Mouse (Mus musculus): Measurements from ENCODE around the gene Rerg.

Gene Rerg

DNA sequence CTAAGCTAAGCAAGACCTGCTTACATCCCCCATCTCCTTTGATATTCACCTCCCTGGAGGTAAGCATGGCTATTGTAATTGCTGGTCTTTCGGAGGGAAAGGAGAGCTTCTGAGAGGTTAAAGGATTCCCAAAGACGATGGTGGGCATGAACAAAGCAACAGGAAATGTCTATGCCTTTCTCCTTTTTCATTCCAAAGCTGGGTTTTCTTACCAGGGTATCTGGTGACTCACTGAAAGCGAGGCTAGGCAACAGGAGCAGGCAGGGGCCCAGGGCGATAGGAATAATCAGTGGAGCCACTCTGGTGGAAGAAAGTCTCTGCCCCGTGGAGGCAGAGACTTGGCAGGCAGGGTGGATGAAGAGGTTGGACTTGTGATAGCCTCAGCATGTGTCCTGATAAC is at the start of gene Rerg:
Rerg (minus strand) TSS at position 272 of the 400 bp plus-strand sequence.
- no peak for DNase-seq (ENCODE audit: extremely low spot score)

GRCm38 (mm10) chr6:137217841-137218463 is 47.7 kb upstream of the Rerg start:
- no peak for DNase-seq (ENCODE audit: extremely low spot score)

GRCm38 (mm10) chr6:137211441-137211840 is 41.1 kb upstream of the Rerg start:
- no peak for DNase-seq (ENCODE audit: extremely low spot score)

DNA sequence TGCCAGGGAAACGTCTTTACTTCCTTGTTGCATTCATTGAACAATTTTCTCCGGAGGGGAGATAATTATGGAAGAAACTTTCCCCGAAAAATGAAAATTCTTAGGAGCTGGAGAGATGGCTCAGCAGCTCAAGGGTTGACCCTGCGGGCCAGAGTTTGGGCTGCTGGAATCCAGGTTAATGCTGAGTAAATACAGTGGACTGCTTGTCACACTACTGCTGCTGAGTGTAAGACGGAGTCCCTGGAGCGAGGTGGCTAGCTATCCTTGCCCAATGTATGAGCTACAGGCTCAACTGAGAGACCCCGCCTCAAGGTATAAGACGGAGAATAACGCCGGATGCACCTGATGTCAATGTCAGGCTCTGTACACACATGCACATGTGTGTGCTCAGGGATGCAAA is 40.7 kb upstream of the Rerg start:
- DNase-seq (ENCODE audit: extremely low spot score), result no peak

- no peak for DNase-seq (ENCODE audit: extremely low spot score)
Measured at GRCm38 (mm10) chr6:137209992-137210391, 39.7 kb upstream of the Rerg start.

- no peak for DNase-seq (ENCODE audit: extremely low spot score)
Measured at GRCm38 (mm10) chr6:137207126-137207525, 36.8 kb upstream of the Rerg start.

DNA sequence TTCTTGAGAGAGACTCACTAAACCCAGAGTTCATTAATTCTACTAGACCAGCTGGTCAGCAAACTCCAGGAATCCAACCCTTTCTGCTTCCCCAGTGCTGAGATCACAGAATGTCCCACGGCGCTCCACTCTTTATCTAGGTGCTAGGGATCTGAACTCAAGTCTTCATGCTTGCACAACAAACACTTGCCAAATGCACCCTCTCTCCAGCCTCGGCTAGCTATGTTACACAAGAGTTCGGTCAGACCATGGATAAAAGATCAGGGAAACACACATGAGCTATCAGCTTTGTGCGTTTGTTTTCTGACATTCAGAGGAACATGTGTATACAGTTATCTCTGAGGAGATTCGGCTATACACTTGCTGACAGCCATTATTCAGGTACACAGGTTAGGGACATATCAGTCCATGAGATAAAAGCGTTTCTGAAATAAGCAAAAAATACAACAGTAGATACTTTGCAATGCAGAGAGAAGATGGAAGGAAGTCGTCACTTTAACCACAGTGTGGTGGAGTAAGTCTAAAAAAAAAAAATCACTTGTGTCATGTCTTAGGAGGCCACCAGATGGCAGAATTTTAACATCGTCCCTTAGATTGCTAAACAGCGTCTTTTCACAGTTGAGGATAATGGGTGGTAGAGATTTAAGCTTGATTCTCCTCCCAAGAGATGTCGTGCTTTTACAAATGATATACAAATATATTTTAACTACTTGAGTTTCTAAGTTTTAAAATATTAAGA is 35.5 kb upstream of the Rerg start:
- peak; percentile 19 for DNase-seq (ENCODE audit: extremely low spot score)

DNA sequence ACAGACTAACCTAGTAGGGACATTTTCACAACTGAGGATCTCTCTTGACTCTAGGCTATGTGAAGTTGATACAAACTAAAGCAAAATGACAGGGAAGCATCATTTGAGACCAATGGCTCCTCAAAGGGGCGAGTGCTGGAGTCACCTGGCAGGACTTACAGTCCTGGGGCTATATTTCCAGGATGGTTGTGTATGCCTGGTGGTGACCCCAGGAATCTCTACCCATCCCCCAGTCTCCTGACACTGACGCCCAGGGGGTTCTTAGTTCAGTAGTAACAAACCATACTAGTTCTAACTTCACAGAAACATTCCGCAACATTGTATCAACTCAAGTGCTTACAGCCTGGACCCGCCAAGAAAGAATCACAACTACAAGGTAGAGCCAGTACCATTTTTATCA is 32.4 kb upstream of the Rerg start:
- DNase-seq (ENCODE audit: extremely low spot score), result no peak

GRCm38 (mm10) chr6:137201578-137201977 is 31.3 kb upstream of the Rerg start:
- no peak for DNase-seq (ENCODE audit: extremely low spot score)

- no peak for DNase-seq (ENCODE audit: extremely low spot score)
Measured at GRCm38 (mm10) chr6:137201166-137201565, 30.9 kb upstream of the Rerg start.

- DNase-seq (ENCODE audit: extremely low spot score), result peak; percentile 48
Measured at GRCm38 (mm10) chr6:137192063-137192462, 21.8 kb upstream of the Rerg start.

GRCm38 (mm10) chr6:137191026-137191425 is 20.7 kb upstream of the Rerg start:
- DNase-seq (ENCODE audit: extremely low spot score), result no peak

GRCm38 (mm10) chr6:137190577-137190976 is 20.3 kb upstream of the Rerg start:
- DNase-seq (ENCODE audit: extremely low spot score), result no peak

DNA sequence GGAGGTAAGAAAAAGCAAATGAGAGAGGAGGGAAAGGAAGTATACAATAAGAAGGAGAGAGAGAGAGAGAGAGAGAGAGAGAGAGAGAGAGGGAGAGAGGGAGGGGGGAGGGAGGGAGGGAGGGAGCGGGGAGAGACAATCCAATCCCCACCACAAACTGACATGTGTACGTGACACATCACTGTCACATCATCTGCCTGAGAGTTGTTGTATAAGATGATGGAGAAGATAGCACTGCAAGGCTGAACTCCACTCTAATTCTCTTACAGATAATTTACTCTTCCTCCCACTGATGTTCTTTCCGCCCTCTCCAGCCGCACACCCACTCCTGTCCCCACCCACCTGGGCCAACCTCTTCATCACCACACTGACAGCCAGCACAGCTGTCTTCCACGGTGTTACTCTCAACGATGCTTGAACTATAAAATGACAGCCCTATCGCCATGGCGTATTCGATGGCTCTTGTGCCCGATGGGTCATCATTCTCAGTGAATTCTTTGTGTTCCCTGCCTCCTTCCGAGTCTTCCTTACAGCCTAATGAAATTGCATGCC is 18.2 kb upstream of the Rerg start:
- no peak for DNase-seq (ENCODE audit: extremely low spot score)

- DNase-seq (ENCODE audit: extremely low spot score), result no peak
Measured at GRCm38 (mm10) chr6:137187426-137187825, 17.1 kb upstream of the Rerg start.

DNA sequence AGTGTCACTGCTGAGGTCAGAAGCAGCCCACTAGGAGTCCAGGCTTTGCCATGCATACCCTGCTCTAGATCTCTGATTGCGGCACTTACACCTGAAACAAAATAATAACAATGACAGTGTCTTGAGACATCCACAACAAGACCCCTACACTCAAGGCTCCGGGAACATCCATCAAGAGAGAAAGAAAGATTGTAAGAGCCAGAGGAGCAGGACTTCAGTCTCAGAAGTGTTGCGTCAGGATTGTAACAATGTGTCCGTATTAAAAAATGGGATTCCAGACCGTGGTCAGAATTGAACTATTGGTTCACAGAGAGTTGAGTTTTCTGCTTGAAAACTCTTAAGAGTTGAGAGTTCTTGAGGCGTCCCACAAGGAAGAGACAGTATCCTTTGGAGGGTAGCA is 10.3 kb upstream of the Rerg start:
- DNase-seq (ENCODE audit: extremely low spot score), result no peak

GRCm38 (mm10) chr6:137180115-137180514 is 9.8 kb upstream of the Rerg start:
- DNase-seq (ENCODE audit: extremely low spot score), result no peak

DNA sequence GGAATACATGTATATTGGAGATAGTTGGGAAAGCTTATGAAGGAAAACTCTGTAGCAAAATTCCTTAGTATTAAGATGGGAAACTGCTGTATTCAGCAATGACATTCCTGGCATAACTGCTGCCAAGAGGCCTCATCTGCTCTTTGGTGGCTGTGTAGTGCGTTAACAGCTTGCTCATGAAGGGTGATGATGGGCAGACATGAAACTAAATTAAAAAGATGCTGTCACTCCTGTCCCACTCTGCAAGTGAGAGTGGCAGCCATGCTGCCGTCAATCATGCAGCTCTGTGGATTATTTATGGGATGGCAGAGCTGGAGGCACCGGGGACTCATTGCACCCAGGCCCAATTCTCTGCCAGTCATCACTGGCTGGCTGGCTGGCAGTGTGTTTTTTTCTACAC is 8.7 kb upstream of the Rerg start:
- DNase-seq (ENCODE audit: extremely low spot score), result no peak

DNA sequence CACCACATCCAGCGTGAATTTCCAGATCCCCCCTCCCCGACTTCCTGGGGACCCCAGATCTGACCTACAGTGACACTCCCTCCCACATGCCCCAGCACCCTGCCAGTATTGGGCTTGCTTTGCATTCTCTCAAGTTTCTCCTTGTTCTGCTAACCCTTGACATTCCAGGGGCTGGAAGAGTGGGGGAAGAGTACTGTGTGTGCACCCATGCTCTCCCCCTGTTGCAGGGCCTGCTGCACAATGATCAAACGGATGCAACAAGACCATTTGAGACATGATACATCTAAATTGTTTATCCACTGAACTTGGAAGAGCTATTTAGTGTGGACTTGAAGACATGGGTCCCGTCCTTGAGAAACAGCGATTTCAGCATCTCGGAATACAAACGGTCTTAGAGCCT is 349 bp upstream of the Rerg start:
- no peak for DNase-seq (ENCODE audit: extremely low spot score)

GRCm38 (mm10) chr6:137169171-137169968 is 927 bp downstream of the Rerg start:
- DNase-seq (ENCODE audit: extremely low spot score), result peak; percentile 90

GRCm38 (mm10) chr6:137166843-137167242 is 3.5 kb downstream of the Rerg start:
- no peak for DNase-seq (ENCODE audit: extremely low spot score)

DNA sequence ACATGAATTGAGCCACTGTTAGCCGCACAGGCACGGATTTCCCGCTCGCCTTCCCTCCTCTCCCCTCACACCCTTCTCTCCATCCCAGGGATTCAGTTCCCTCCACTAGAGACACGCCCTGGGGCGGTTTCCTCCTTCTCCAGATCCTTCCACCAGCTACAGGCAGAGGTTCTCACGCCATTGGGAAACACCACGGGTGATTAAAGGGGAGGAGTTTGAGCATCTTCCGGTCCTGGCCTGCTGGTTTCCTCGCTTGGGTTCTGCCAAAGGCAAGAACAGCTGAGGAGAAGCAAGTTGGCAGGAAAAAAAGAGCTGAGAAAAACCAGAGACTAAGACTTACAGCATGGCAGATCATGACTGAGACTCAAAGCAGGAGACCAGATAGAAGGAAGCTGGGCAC is 6.7 kb downstream of the Rerg start:
- DNase-seq (ENCODE audit: extremely low spot score), result no peak
